In genomic region chr7:112512895-112513294, GRCm38 (mm10) we compare ENCODE assay signal across 27 mouse cellular contexts.
DNase-seq lines count a peak whose midpoint lies in the region; ATAC-seq lines count a peak whose summit lies in the region.
"Had no signal": no experiment of that assay in that cellular context is flagged by ENCODE, and none has a peak within 500 bp of the region (broad histone marks: within the 10 kb centered on the region; RNA-seq: fewer than 3 reads in every experiment).

No protein-coding gene starts in this region.

- H3K9ac ChIP-seq in heart, embryonic 13.5 days: no peak overlapping the region
- no peak overlapping the region for H3K9ac ChIP-seq in hindbrain, embryonic 16.5 days (ENCODE audit: low read depth, low read length)
- no peak overlapping the region for H3K9ac ChIP-seq in embryonic facial prominence, embryonic 15.5 days
- H3K9ac ChIP-seq: hindbrain, embryonic 12.5 days; liver, embryonic 15.5 days; lung, embryonic 15.5 days; stomach, embryonic 15.5 days had no signal

- intact Hi-C loops in heart, postnatal 14 days (cut with DNase I): no loop called here

- 92% methylated on average over 1 of the region's 1 CpGs for WGBS in heart, embryonic 13.5 days
- 86% methylated on average over 1 of the region's 1 CpGs for WGBS in hindbrain, embryonic 10.5 days
- 76% methylated on average over 1 of the region's 1 CpGs for WGBS in hindbrain, embryonic 16.5 days
- 23% methylated on average over 1 of the region's 1 CpGs for WGBS in embryonic facial prominence, embryonic 15.5 days

- no peak for ATAC-seq in heart, embryonic 13.5 days (ENCODE audit: extremely low read depth, insufficient number of reproducible peaks, low FRiP score, low TSS enrichment)
- no peak for ATAC-seq in hindbrain, embryonic 16.5 days
- 0 out of 2 replicates have a peak, but pooled peaks have one; percentile 36 for ATAC-seq in embryonic facial prominence, embryonic 15.5 days (ENCODE audit: insufficient number of reproducible peaks, low FRiP score, low TSS enrichment, low read depth)
- no peak for ATAC-seq in erythroblast, adult 5-6 weeks (replicated peaks; ENCODE audit: low FRiP score, poor library complexity, severe bottlenecking)
- ATAC-seq: CD4-positive, CD25-positive, alpha-beta regulatory T cell, adult 4 months; forebrain, embryonic 16.5 days; intestine, embryonic 16.5 days; midbrain, embryonic 16.5 days had no signal

- DNase-seq in heart, postnatal 14 days: no peak
- no peak for DNase-seq in hindbrain, embryonic 10.5 days (ENCODE audit: low spot score)
- no peak for DNase-seq in urinary bladder, postnatal 10 days (ENCODE audit: low spot score)
- DNase-seq: adrenal gland, postnatal 25 days; cerebellum, adult 18-20 months; cerebellum, postnatal 14 days; gastrocnemius, adult 2 months; gastrocnemius, postnatal 36 days; heart, postnatal 10 days; kidney, adult 8-10 months; left cerebral cortex, postnatal 4 days; liver; right cerebral cortex, postnatal 25 days had no signal

- H3K27me3 ChIP-seq in heart, embryonic 13.5 days (replicated peaks): no peaks in the 10 kb centered on the region
- H3K27me3 ChIP-seq in hindbrain, embryonic 10.5 days (ENCODE audit: insufficient read depth, poor library complexity, severe bottlenecking): no peaks in the 10 kb centered on the region
- no peaks in the 10 kb centered on the region for H3K27me3 ChIP-seq in hindbrain, embryonic 16.5 days (replicated peaks; ENCODE audit: control insufficient read depth, insufficient read depth, low read length)
- H3K27me3 ChIP-seq in embryonic facial prominence, embryonic 15.5 days: no peaks in the 10 kb centered on the region
- H3K27me3 ChIP-seq: hindbrain, embryonic 12.5 days; liver, embryonic 15.5 days; lung, embryonic 15.5 days; stomach, embryonic 15.5 days had no signal

- no peak overlapping the region for H3K4me3 ChIP-seq in heart, embryonic 13.5 days
- no peak overlapping the region for H3K4me3 ChIP-seq in hindbrain, embryonic 10.5 days
- no peak overlapping the region for H3K4me3 ChIP-seq in hindbrain, embryonic 16.5 days (ENCODE audit: low read length)
- H3K4me3 ChIP-seq in embryonic facial prominence, embryonic 15.5 days (replicated peaks): no peak overlapping the region
- H3K4me3 ChIP-seq: gastrocnemius, adult 2 months; hindbrain, embryonic 12.5 days; liver, embryonic 15.5 days; lung, embryonic 15.5 days; stomach, embryonic 15.5 days had no signal

- H3K4me2 ChIP-seq in heart, embryonic 13.5 days: no peak overlapping the region
- no peak overlapping the region for H3K4me2 ChIP-seq in hindbrain, embryonic 16.5 days (ENCODE audit: low read length)
- H3K4me2 ChIP-seq in embryonic facial prominence, embryonic 15.5 days (replicated peaks): no peak overlapping the region
- H3K4me2 ChIP-seq: hindbrain, embryonic 12.5 days; liver, embryonic 15.5 days; lung, embryonic 15.5 days; midbrain, embryonic 11.5 days; stomach, embryonic 15.5 days had no signal

- H3K4me1 ChIP-seq in heart, embryonic 13.5 days: peaks cover 57% of the 10 kb centered on the region
- H3K4me1 ChIP-seq in hindbrain, embryonic 10.5 days (replicated peaks): peaks cover 54% of the 10 kb centered on the region
- H3K4me1 ChIP-seq in hindbrain, embryonic 16.5 days (ENCODE audit: control insufficient read depth, insufficient read depth, low read depth, low read length): no peaks in the 10 kb centered on the region; the same call in 1 of the 2 replicates
- peaks cover 47% of the 10 kb centered on the region for H3K4me1 ChIP-seq in embryonic facial prominence, embryonic 15.5 days

- no peaks in the 10 kb centered on the region for H3K9me3 ChIP-seq in heart, embryonic 13.5 days
- no peaks in the 10 kb centered on the region for H3K9me3 ChIP-seq in hindbrain, embryonic 10.5 days
- H3K9me3 ChIP-seq in hindbrain, embryonic 16.5 days (ENCODE audit: control insufficient read depth, low read length): no peaks in the 10 kb centered on the region
- no peaks in the 10 kb centered on the region for H3K9me3 ChIP-seq in embryonic facial prominence, embryonic 15.5 days (replicated peaks)
- H3K9me3 ChIP-seq: hindbrain, embryonic 12.5 days; liver, embryonic 15.5 days; lung, embryonic 15.5 days; stomach, embryonic 15.5 days had no signal

- H3K27ac ChIP-seq in heart, embryonic 13.5 days (replicated peaks): peak overlapping the region; percentile 66
- 0 out of 2 replicates have a peak overlapping the region, but pooled peaks have one; percentile 9 for H3K27ac ChIP-seq in hindbrain, embryonic 10.5 days
- H3K27ac ChIP-seq in hindbrain, embryonic 16.5 days (ENCODE audit: low read depth, low read length): no peak overlapping the region
- peak overlapping the region; percentile 72 for H3K27ac ChIP-seq in embryonic facial prominence, embryonic 15.5 days (replicated peaks)
- H3K27ac ChIP-seq: gastrocnemius, adult 2 months; hindbrain, embryonic 12.5 days; kidney, postnatal 0 days; liver, embryonic 15.5 days; lung, embryonic 15.5 days; stomach, embryonic 15.5 days had no signal

- H3K36me3 ChIP-seq in heart, embryonic 13.5 days: no peaks in the 10 kb centered on the region
- H3K36me3 ChIP-seq in hindbrain, embryonic 10.5 days: no peaks in the 10 kb centered on the region
- no peaks in the 10 kb centered on the region for H3K36me3 ChIP-seq in hindbrain, embryonic 16.5 days (ENCODE audit: control insufficient read depth, insufficient read depth, low read length)
- H3K36me3 ChIP-seq in embryonic facial prominence, embryonic 15.5 days: no peaks in the 10 kb centered on the region
- H3K36me3 ChIP-seq: hindbrain, embryonic 12.5 days; liver, embryonic 15.5 days; lung, embryonic 15.5 days; stomach, embryonic 15.5 days had no signal
